Mouse (Mus musculus) liver, embryonic 14.5 days (tissue): ENCODE results near the gene Pex26.

Experiments
- CTCF ChIP-seq: IDR thresholded peaks from 2 replicates; pipeline ENCODE4 v1.5.1; 2016; ENCODE audit warnings: antibody characterized with exemption, low read depth, control low read depth
- EP300 ChIP-seq: IDR thresholded peaks from 2 replicates; pipeline ENCODE4 v1.6.1; 2016; ENCODE audit warnings: antibody characterized with exemption, low read depth

DNA sequence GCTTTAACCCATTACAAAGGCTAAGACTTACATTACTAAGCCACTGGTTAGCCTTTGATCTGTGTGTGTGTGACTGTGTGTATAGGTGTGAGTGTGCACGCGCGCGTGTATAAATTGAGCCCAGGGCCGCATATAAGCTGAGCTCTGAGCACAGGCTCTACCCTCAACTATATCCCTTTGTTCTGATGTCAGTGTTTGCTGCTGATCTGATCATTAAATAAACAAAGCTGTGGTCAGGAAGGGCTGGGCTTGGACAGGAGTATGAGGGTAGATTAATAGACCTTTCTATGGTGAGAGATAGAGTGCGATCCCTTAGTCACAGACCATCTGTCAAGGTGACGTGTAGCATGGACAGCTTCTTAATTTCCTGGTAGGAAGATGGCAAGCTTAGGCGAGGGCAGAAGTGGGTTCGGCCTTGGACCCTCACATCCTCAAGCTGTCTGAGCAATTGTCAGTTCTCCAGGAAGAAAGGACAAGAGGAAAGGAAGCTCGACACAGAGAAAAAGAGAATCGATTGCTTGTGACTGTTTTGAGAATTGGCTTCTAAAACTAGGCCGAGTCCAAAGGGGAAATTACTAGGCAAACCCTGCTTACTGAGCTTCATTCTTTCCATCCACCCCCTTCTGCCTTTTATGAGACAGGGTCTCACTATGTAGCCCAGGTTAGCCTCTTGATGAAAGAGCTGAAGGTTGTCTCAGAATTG lies 45.0 kb upstream of the Pex26 start:
- TF ChIP-seq CTCF, result no peak
- TF ChIP-seq EP300, result no peak
